Mouse (Mus musculus): Measurements from ENCODE around the gene Zap70.
"Not testable (repeated sequence)": the region's sequence is repeated elsewhere in the genome, so short reads cannot be mapped to it uniquely, and the experiment has no call there.

Zap70 gene

GRCm38 (mm10) chr1:36772198-36772934 is 10.8 kb downstream of the Zap70 start:
- DNase-seq (ENCODE audit: low spot score) = no peak

GRCm38 (mm10) chr1:36780793-36781192 is 19.2 kb downstream of the Zap70 start:
- no peak for DNase-seq (ENCODE audit: low spot score)

GRCm38 (mm10) chr1:36782476-36782875 is 20.9 kb downstream of the Zap70 start:
- DNase-seq (ENCODE audit: low spot score) = no peak

- peak; percentile 82 for DNase-seq (ENCODE audit: low spot score)
Observed at GRCm38 (mm10) chr1:36784365-36785134, 23.0 kb downstream of the Zap70 start.

GRCm38 (mm10) chr1:36785238-36785641 is 23.6 kb downstream of the Zap70 start:
- peak; percentile 15 for DNase-seq (ENCODE audit: low spot score)

- no peak for DNase-seq (ENCODE audit: low spot score)
Observed at GRCm38 (mm10) chr1:36786377-36786776, 24.8 kb downstream of the Zap70 start.

- no peak for DNase-seq (ENCODE audit: low spot score)
Observed at GRCm38 (mm10) chr1:36789416-36789815, 27.8 kb downstream of the Zap70 start.

- no peak for DNase-seq (ENCODE audit: low spot score)
Observed at GRCm38 (mm10) chr1:36796711-36797110, 35.1 kb downstream of the Zap70 start.

- DNase-seq (ENCODE audit: low spot score) = no peak
Observed at GRCm38 (mm10) chr1:36797481-36797880, 35.9 kb downstream of the Zap70 start.

- no peak for DNase-seq (ENCODE audit: low spot score)
Observed at GRCm38 (mm10) chr1:36800379-36801011, 38.9 kb downstream of the Zap70 start.

GRCm38 (mm10) chr1:36804259-36804658 is 42.7 kb downstream of the Zap70 start:
- DNase-seq (ENCODE audit: low spot score) = no peak

GRCm38 (mm10) chr1:36804833-36805232 is 43.2 kb downstream of the Zap70 start:
- DNase-seq (ENCODE audit: low spot score) = no peak

- no peak for DNase-seq (ENCODE audit: low spot score)
Observed at GRCm38 (mm10) chr1:36806181-36806905, 44.7 kb downstream of the Zap70 start.

GRCm38 (mm10) chr1:36807086-36807485 is 45.5 kb downstream of the Zap70 start:
- no peak for DNase-seq (ENCODE audit: low spot score)

GRCm38 (mm10) chr1:36807782-36808565 is 46.4 kb downstream of the Zap70 start:
- no peak for DNase-seq (ENCODE audit: low spot score)

GRCm38 (mm10) chr1:36811806-36812205 is 50.2 kb downstream of the Zap70 start:
- DNase-seq (ENCODE audit: low spot score) = no peak

- DNase-seq (ENCODE audit: low spot score) = no peak
Observed at GRCm38 (mm10) chr1:36813415-36813814, 51.8 kb downstream of the Zap70 start.

GRCm38 (mm10) chr1:36814271-36814903 is 52.8 kb downstream of the Zap70 start:
- DNase-seq (ENCODE audit: low spot score) = no peak

GRCm38 (mm10) chr1:36815166-36815565 is 53.6 kb downstream of the Zap70 start:
- no peak for DNase-seq (ENCODE audit: low spot score)

GRCm38 (mm10) chr1:36821918-36822317 is 60.3 kb downstream of the Zap70 start:
- not testable (repeated sequence) for DNase-seq (ENCODE audit: low spot score)

GRCm38 (mm10) chr1:36824356-36824755 is 62.8 kb downstream of the Zap70 start:
- DNase-seq (ENCODE audit: low spot score) = no peak

Data from urinary bladder, postnatal 25 days (tissue).